Mouse (Mus musculus) bone marrow, adult 2 months (tissue): ENCODE results near the gene Cluh.

ENCODE experiments used
- CTCF ChIP-seq: fragments of 200-500 bp; IDR thresholded peaks from 2 replicates; pipeline ENCODE4 v1.5.1; 2011; ENCODE audit warnings: low read length, control low read depth; ENCODE audit not compliant: control insufficient read depth, insufficient read depth
- POLR2A ChIP-seq: fragments of 200-500 bp; IDR thresholded peaks from 2 replicates; pipeline ENCODE4 v1.6.1; 2011; ENCODE audit warnings: low read depth, mild to moderate bottlenecking, control low read depth, low read length, borderline replicate concordance; ENCODE audit not compliant: control insufficient read depth

DNA sequence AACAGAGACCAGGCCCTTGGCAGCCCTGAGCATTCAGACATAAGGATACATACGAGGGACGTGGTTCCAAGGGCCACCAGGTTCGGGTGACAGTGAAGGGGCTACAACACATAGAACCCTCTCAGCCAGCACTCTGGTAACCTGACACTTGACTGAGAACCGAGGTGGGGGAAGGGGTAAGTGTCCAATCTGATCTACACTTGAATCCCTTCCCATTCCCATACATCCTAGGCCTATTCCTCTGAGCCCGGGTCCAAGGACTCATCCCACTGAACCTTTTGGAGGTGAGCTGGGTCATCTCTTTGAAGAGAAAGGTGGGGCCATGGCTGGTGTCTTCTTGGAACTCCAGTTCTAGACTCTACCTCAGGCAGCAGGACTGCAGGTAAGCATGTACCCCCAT is 39.2 kb upstream of the Cluh start:
- TF ChIP-seq POLR2A (no peak), CTCF (no peak)
